Mouse (Mus musculus) brain, embryonic 14.5 days (tissue): Measurements from ENCODE around the gene Dtx3.

Experiments used
- CTCF ChIP-seq: fragments of 200-500 bp; IDR thresholded peaks from 2 replicates; pipeline ENCODE4 v1.5.1; 2012; ENCODE audit warnings: inconsistent platforms, mild to moderate bottlenecking, moderate library complexity, borderline replicate concordance; ENCODE audit not compliant: insufficient read depth, insufficient read length; ENCODE audit errors: extremely low read depth
- POLR2A ChIP-seq: fragments of 200-500 bp; IDR thresholded peaks from 2 replicates; pipeline ENCODE4 v1.6.1; 2012; ENCODE audit warnings: mild to moderate bottlenecking, inconsistent platforms, borderline replicate concordance; ENCODE audit not compliant: poor library complexity, insufficient read depth, insufficient read length, severe bottlenecking; ENCODE audit errors: extremely low read depth

DNA sequence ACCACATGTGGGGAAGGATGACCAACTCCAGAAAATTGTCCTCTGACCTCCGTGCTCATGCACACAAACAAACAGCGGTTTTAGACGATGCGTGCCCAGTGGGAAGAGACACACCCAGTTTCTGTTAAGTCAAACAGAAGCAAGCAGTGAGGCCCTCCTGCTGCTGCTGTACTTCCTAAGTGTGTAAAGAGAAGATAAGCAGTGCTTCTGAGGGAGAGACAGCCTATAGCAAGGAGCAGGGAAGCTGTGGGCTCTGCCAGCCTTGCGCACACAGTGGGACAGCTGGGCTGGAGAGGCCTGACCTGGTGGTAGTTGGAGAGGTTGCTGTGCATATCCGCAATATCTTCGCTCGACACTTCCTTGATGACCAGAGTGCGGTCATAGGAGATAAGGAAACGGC is 9.8 kb upstream of the Dtx3 start:
- TF ChIP-seq POLR2A (no peak), CTCF (no peak)
